Mouse (Mus musculus) brain, embryonic 14.5 days (tissue): ENCODE measurements around the gene Sdsl.

ENCODE experiments used
- CTCF ChIP-seq: fragments of 200-500 bp; IDR thresholded peaks from 2 replicates; pipeline ENCODE4 v1.5.1; 2012; ENCODE audit warnings: inconsistent platforms, mild to moderate bottlenecking, moderate library complexity, borderline replicate concordance; ENCODE audit not compliant: insufficient read depth, insufficient read length; ENCODE audit errors: extremely low read depth
- POLR2A ChIP-seq: fragments of 200-500 bp; IDR thresholded peaks from 2 replicates; pipeline ENCODE4 v1.6.1; 2012; ENCODE audit warnings: mild to moderate bottlenecking, inconsistent platforms, borderline replicate concordance; ENCODE audit not compliant: poor library complexity, insufficient read depth, insufficient read length, severe bottlenecking; ENCODE audit errors: extremely low read depth

DNA sequence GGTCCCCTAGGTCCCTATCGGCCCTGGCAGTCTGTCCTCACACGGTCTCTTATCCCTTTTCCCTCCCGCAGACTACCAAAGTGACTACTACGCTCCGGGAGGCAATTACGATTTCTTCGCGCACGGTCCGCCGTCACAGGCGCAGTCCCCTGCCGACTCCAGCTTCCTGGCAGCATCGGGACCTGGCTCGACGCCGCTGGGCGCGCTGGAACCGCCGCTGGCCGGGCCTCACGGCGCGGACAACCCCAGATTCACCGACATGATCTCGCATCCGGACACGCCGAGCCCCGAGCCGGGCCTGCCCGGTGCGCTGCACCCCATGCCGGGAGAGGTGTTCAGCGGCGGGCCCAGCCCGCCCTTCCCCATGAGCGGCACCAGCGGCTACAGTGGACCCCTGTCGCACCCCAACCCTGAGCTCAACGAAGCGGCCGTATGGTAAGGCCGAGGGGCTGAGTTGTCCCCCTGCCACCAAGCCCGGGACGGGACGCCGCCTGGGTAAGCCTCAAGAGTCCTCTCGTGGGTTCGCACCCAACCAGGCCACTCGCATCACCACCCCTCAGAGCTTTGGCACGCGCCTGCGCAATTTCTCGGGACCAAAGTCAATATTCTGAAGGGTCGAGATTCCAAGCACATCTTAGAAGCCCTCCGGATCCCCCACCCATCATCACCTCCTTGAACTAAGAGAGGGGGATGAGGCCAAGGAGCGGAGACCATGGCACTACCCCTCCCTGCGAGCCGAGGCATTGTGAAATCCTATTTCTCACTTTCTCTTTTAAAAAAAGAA is 32.5 kb downstream of the Sdsl start:
- TF ChIP-seq POLR2A = no peak
- TF ChIP-seq CTCF = no peak
